Comparison of ENCODE assay signal across 18 mouse cellular contexts in genomic region chr4:152204663-152205062, GRCm38 (mm10). TPM values are rescaled to one million over a fixed set of nuclear protein-coding genes. Genes with fewer than 3 reads are reported as not detected.
A peak's percentile ranks its signal among the peaks of the same experiment; 100 is the strongest.
DNase-seq lines count a peak whose midpoint lies in the region; ATAC-seq and TF ChIP-seq lines count a peak whose summit lies in the region.
"Had no signal": no experiment of that assay in that cellular context is flagged by ENCODE, and none has a peak within 500 bp of the region (broad histone marks: within the 10 kb centered on the region; RNA-seq: fewer than 3 reads in every experiment).

No protein-coding gene starts in this region.

- H3K36me3 ChIP-seq in lung, embryonic 14.5 days (ENCODE audit: insufficient read depth): no peaks in the 10 kb centered on the region
- 0 out of 2 replicates have a peak, but pooled peaks cover 4% of the 10 kb centered on the region for H3K36me3 ChIP-seq in midbrain, embryonic 14.5 days (ENCODE audit: control insufficient read depth, insufficient read depth, low read length)

- no peak overlapping the region for H3K4me2 ChIP-seq in lung, embryonic 14.5 days
- no peak overlapping the region for H3K4me2 ChIP-seq in midbrain, embryonic 14.5 days (ENCODE audit: low read length)

- H3K9ac ChIP-seq in lung, embryonic 14.5 days: no peak overlapping the region
- no peak overlapping the region for H3K9ac ChIP-seq in midbrain, embryonic 14.5 days (replicated peaks; ENCODE audit: low read length)

- H3K9me3 ChIP-seq in lung, embryonic 14.5 days (ENCODE audit: low read depth, low read length): no peaks in the 10 kb centered on the region
- H3K9me3 ChIP-seq in midbrain, embryonic 14.5 days (ENCODE audit: control insufficient read depth, low read length): no peaks in the 10 kb centered on the region

- H3K4me1 ChIP-seq in lung, embryonic 14.5 days (ENCODE audit: insufficient read depth): peaks cover 22% of the 10 kb centered on the region
- no peaks in the 10 kb centered on the region for H3K4me1 ChIP-seq in midbrain, embryonic 14.5 days (ENCODE audit: control insufficient read depth, insufficient read depth, low read length)

- H3K4me3 ChIP-seq in lung, embryonic 14.5 days (ENCODE audit: low read depth, low read length): no peak overlapping the region
- H3K4me3 ChIP-seq in midbrain, embryonic 14.5 days (replicated peaks; ENCODE audit: low read depth, low read length): no peak overlapping the region
- H3K4me3 ChIP-seq: erythroblast, embryonic 14.5 days had no signal

- no peak for ATAC-seq in lung, embryonic 14.5 days (ENCODE audit: insufficient read depth)
- peak; percentile 84 for ATAC-seq in megakaryocyte-erythroid progenitor cell, adult 5-6 weeks (replicated peaks; ENCODE audit: low FRiP score, low TSS enrichment, poor library complexity, severe bottlenecking)
- ATAC-seq in midbrain, embryonic 14.5 days (ENCODE audit: low FRiP score, low TSS enrichment): no peak

- H3K27me3 ChIP-seq in lung, embryonic 14.5 days (ENCODE audit: insufficient read depth, low read length): no peaks in the 10 kb centered on the region
- H3K27me3 ChIP-seq in midbrain, embryonic 14.5 days (ENCODE audit: control insufficient read depth, insufficient read depth, low read length): no peaks in the 10 kb centered on the region

- peak; percentile 38; the same call in 1 of the 2 replicates for TF ChIP-seq CTCF in lung, embryonic 14.5 days (IDR thresholded peaks at IDR 0.05; ENCODE audit: low read depth)

- DNase-seq in cerebellum, adult 9-11 months: peak; percentile 31
- no peak for DNase-seq in cerebellum, postnatal 25 days
- peak; percentile 18 for DNase-seq in lung, embryonic 14.5 days
- no peak for DNase-seq in lung, postnatal 14 days
- DNase-seq in heart, postnatal 4 days: peak; percentile 78
- no peak for DNase-seq in thymus, postnatal 0 days (ENCODE audit: low spot score)
- DNase-seq in midbrain, embryonic 14.5 days: no peak
- DNase-seq: cerebellum, adult 11-12 months; embryo, embryonic 11 days; thymus, postnatal 14 days had no signal

- WGBS in lung, embryonic 14.5 days: 75% methylated on average over 6 of the region's 6 CpGs
- 92% methylated on average over 6 of the region's 6 CpGs for WGBS in midbrain, embryonic 14.5 days

- H3K27ac ChIP-seq in lung, embryonic 14.5 days (ENCODE audit: low read depth): no peak overlapping the region
- H3K27ac ChIP-seq in midbrain, embryonic 14.5 days (replicated peaks; ENCODE audit: low read depth, low read length): no peak overlapping the region
- H3K27ac ChIP-seq: macrophage had no signal

RNA-seq across cellular contexts. Expression of gene Acot7, which starts 26.7 kb away (rescaled TPM):
- 50.3 and 55.8 TPM in 2 replicates for polyA plus RNA-seq in lung, embryonic 14.5 days (2014; fragmentation: Nextera tagmentation; extraction: Ambion mirVana)
- 10 to 100 TPM; 54.3 to 58.4 TPM for total RNA-seq in heart, postnatal 4 days (2021)
- total RNA-seq in megakaryocyte-erythroid progenitor cell, adult 5-6 weeks (2014; fragmentation: Nextera tagmentation): 33.8 and 42.9 TPM in 2 replicates
- total RNA-seq in megakaryocyte-erythroid progenitor cell, adult 5-6 weeks (2017): 25.3 and 38.1 TPM in 2 replicates
- 65.1 and 98.8 TPM in 2 replicates for polyA plus RNA-seq in thymus, postnatal 0 days (2015; fragmentation: Nextera tagmentation; extraction: Ambion mirVana)
- 276 and 368 TPM in 2 replicates for polyA plus RNA-seq in midbrain, embryonic 14.5 days (2014; fragmentation: Nextera tagmentation; extraction: Ambion mirVana)

RNA-seq across cellular contexts. Expression of gene Hes2, which starts 46.0 kb away (rescaled TPM):
- 0.18 TPM in 1 of 2 replicates, not detected in the other for polyA plus RNA-seq in lung, embryonic 14.5 days (2014; fragmentation: Nextera tagmentation; extraction: Ambion mirVana)
- total RNA-seq in heart, postnatal 4 days (2021): not detected
- total RNA-seq in megakaryocyte-erythroid progenitor cell, adult 5-6 weeks (2014; fragmentation: Nextera tagmentation): 0.35 TPM in 1 of 2 replicates, not detected in the other
- not detected in 2 replicates for total RNA-seq in megakaryocyte-erythroid progenitor cell, adult 5-6 weeks (2017)
- 0.21 TPM in 1 of 2 replicates, not detected in the other for polyA plus RNA-seq in thymus, postnatal 0 days (2015; fragmentation: Nextera tagmentation; extraction: Ambion mirVana)
- polyA plus RNA-seq in midbrain, embryonic 14.5 days (2014; fragmentation: Nextera tagmentation; extraction: Ambion mirVana): not detected in 2 replicates
- total RNA-seq: monocyte, adult 5-6 weeks; neutrophil, adult 5-6 weeks had no signal
- polyA plus RNA-seq: erythroblast, embryonic 14.5 days; heart, embryonic 14.5 days; intestine, embryonic 14.5 days; limb, embryonic 11.5 days had no signal

RNA-seq across cellular contexts. Expression of gene Espn, which starts 52.5 kb away (rescaled TPM):
- polyA plus RNA-seq in lung, embryonic 14.5 days (2014; fragmentation: Nextera tagmentation; extraction: Ambion mirVana): 11.5 and 11.6 TPM in 2 replicates
- total RNA-seq in heart, postnatal 4 days (2021): 1 to 10 TPM; 1.5 to 1.8 TPM
- total RNA-seq in megakaryocyte-erythroid progenitor cell, adult 5-6 weeks (2014; fragmentation: Nextera tagmentation): 2.9 and 5.7 TPM in 2 replicates
- total RNA-seq in megakaryocyte-erythroid progenitor cell, adult 5-6 weeks (2017): 2.2 and 3.1 TPM in 2 replicates
- 3.2 and 3.6 TPM in 2 replicates for polyA plus RNA-seq in thymus, postnatal 0 days (2015; fragmentation: Nextera tagmentation; extraction: Ambion mirVana)
- polyA plus RNA-seq in midbrain, embryonic 14.5 days (2014; fragmentation: Nextera tagmentation; extraction: Ambion mirVana): not detected in 2 replicates

Comparison
In these comparisons a context has a peak if more than half of its experiments do, and no peak if none do; other contexts are left out.
1. DNase-seq: peak in cerebellum, adult 9-11 months (single experiment), lung, embryonic 14.5 days (single experiment) and heart, postnatal 4 days (single experiment); none in cerebellum, postnatal 25 days (0 of 2), lung, postnatal 14 days (single experiment), thymus, postnatal 0 days (single experiment) and midbrain, embryonic 14.5 days (single experiment).